Mouse (Mus musculus) bone marrow macrophage, adult 2 months (primary cell): Measurements from ENCODE around the gene Efna1.

Experiments used
- CTCF ChIP-seq: IDR thresholded peaks from 2 replicates; pipeline ENCODE4 v1.5.1; 2012; ENCODE audit warnings: low read depth, mild to moderate bottlenecking, low read length, moderate library complexity
- POLR2A ChIP-seq: IDR thresholded peaks from 2 replicates; pipeline ENCODE4 v1.6.1; 2012; ENCODE audit warnings: mild to moderate bottlenecking, low read depth, low read length, borderline replicate concordance

- TF ChIP-seq CTCF = no peak
- TF ChIP-seq POLR2A = no peak
Observed at GRCm38 (mm10) chr3:89320581-89321182, 39.7 kb upstream of the Efna1 start.
